26 mouse cellular contexts compared by ENCODE assay signal in genomic region chr7:130617591-130617990, GRCm38 (mm10). TPM values are rescaled to one million over a fixed set of nuclear protein-coding genes. Genes with fewer than 3 reads are reported as not detected.
DNase-seq lines count a peak whose midpoint lies in the region; ATAC-seq and TF ChIP-seq lines count a peak whose summit lies in the region.
"Had no signal": no experiment of that assay in that cellular context is flagged by ENCODE, and none has a peak within 500 bp of the region (broad histone marks: within the 10 kb centered on the region; RNA-seq: fewer than 3 reads in every experiment).

No protein-coding gene starts in this region.

- ATAC-seq in midbrain, postnatal 0 days (ENCODE audit: low FRiP score) = no peak
- no peak for ATAC-seq in midbrain, embryonic 14.5 days (ENCODE audit: low FRiP score, low TSS enrichment)
- ATAC-seq in midbrain, embryonic 15.5 days (replicated peaks) = no peak
- ATAC-seq: activated CD4-positive, CD25-positive, alpha-beta regulatory T cell, adult 4 months; CD4-positive, CD25-positive, alpha-beta regulatory T cell, adult 4 months; forebrain, embryonic 14.5 days; forebrain, embryonic 16.5 days; Patski had no signal

- no peak overlapping the region for H3K4me2 ChIP-seq in midbrain, postnatal 0 days (ENCODE audit: low read depth, low read length, poor library complexity, severe bottlenecking)
- no peak overlapping the region for H3K4me2 ChIP-seq in midbrain, embryonic 14.5 days (ENCODE audit: low read length)
- no peak overlapping the region for H3K4me2 ChIP-seq in midbrain, embryonic 15.5 days
- H3K4me2 ChIP-seq: embryonic facial prominence, embryonic 13.5 days; embryonic facial prominence, embryonic 15.5 days; forebrain, embryonic 12.5 days had no signal

- H3K4me3 ChIP-seq in midbrain, embryonic 10.5 days = no peak overlapping the region
- no peak overlapping the region for H3K4me3 ChIP-seq in midbrain, postnatal 0 days (ENCODE audit: low read depth, low read length)
- H3K4me3 ChIP-seq in midbrain, embryonic 14.5 days (replicated peaks; ENCODE audit: low read depth, low read length) = no peak overlapping the region
- no peak overlapping the region for H3K4me3 ChIP-seq in midbrain, embryonic 15.5 days
- H3K4me3 ChIP-seq: embryonic facial prominence, embryonic 13.5 days; embryonic facial prominence, embryonic 15.5 days; erythroblast, embryonic 14.5 days; forebrain, embryonic 10.5 days; forebrain, embryonic 12.5 days had no signal

- DNase-seq in midbrain, embryonic 10.5 days (ENCODE audit: low spot score) = no peak
- DNase-seq in midbrain, postnatal 0 days (ENCODE audit: low spot score) = no peak
- DNase-seq in midbrain, embryonic 14.5 days = peak; percentile 57
- DNase-seq in brain, embryonic 14.5 days (ENCODE audit: low read depth) = peak; percentile 45
- DNase-seq: adrenal gland, adult 8-10 months; adrenal gland, postnatal 14 days; adrenal gland, postnatal 36 days; B cell, adult 2 months; cerebellum, adult 11 months; cerebellum, adult 18-20 months; cerebellum, adult 8-10 months; cerebellum, adult 9-11 months; cerebellum, postnatal 36 days; embryo, embryonic 11 days had no signal

- no peak for TF ChIP-seq POLR2A in brain, embryonic 14.5 days (IDR thresholded peaks at IDR 0.05; ENCODE audit: borderline replicate concordance, extremely low read depth, insufficient read depth, insufficient read length, poor library complexity, severe bottlenecking)

- TF ChIP-seq CTCF in midbrain, postnatal 0 days (IDR thresholded peaks at IDR 0.05) = no peak
- TF ChIP-seq CTCF in brain, embryonic 14.5 days (IDR thresholded peaks at IDR 0.05; ENCODE audit: borderline replicate concordance, extremely low read depth, insufficient read depth, insufficient read length) = no peak

- peak overlapping the region; percentile 30 for H3K27ac ChIP-seq in midbrain, embryonic 10.5 days (replicated peaks)
- H3K27ac ChIP-seq in midbrain, postnatal 0 days (ENCODE audit: low read depth, low read length) = no peak overlapping the region
- no peak overlapping the region for H3K27ac ChIP-seq in midbrain, embryonic 14.5 days (replicated peaks; ENCODE audit: low read depth, low read length)
- no peak overlapping the region for H3K27ac ChIP-seq in midbrain, embryonic 15.5 days
- H3K27ac ChIP-seq: embryonic facial prominence, embryonic 13.5 days; embryonic facial prominence, embryonic 15.5 days; forebrain, embryonic 10.5 days; forebrain, embryonic 12.5 days had no signal

- WGBS in midbrain, embryonic 10.5 days = 81% methylated on average over 3 of the region's 3 CpGs
- WGBS in midbrain, postnatal 0 days = 40% methylated on average over 3 of the region's 3 CpGs
- WGBS in midbrain, embryonic 14.5 days = 27% methylated on average over 3 of the region's 3 CpGs
- 34% methylated on average over 3 of the region's 3 CpGs for WGBS in midbrain, embryonic 15.5 days

- H3K27me3 ChIP-seq in midbrain, embryonic 10.5 days (ENCODE audit: low read depth, poor library complexity, severe bottlenecking) = no peaks in the 10 kb centered on the region; the same call in 1 of the 2 replicates
- H3K27me3 ChIP-seq in midbrain, postnatal 0 days (ENCODE audit: insufficient read depth, low read length) = no peaks in the 10 kb centered on the region
- H3K27me3 ChIP-seq in midbrain, embryonic 14.5 days (ENCODE audit: control insufficient read depth, insufficient read depth, low read length) = no peaks in the 10 kb centered on the region
- H3K27me3 ChIP-seq in midbrain, embryonic 15.5 days (replicated peaks) = no peaks in the 10 kb centered on the region
- H3K27me3 ChIP-seq: embryonic facial prominence, embryonic 13.5 days; embryonic facial prominence, embryonic 15.5 days; forebrain, embryonic 12.5 days; Patski had no signal

- peaks cover 13% of the 10 kb centered on the region for H3K4me1 ChIP-seq in midbrain, embryonic 10.5 days
- H3K4me1 ChIP-seq in midbrain, postnatal 0 days (ENCODE audit: insufficient read depth, low read length) = no peaks in the 10 kb centered on the region
- no peaks in the 10 kb centered on the region for H3K4me1 ChIP-seq in midbrain, embryonic 14.5 days (ENCODE audit: control insufficient read depth, insufficient read depth, low read length)
- H3K4me1 ChIP-seq in midbrain, embryonic 15.5 days = no peaks in the 10 kb centered on the region
- H3K4me1 ChIP-seq: forebrain, embryonic 10.5 days had no signal

- no peaks in the 10 kb centered on the region for H3K36me3 ChIP-seq in midbrain, embryonic 10.5 days
- no peaks in the 10 kb centered on the region for H3K36me3 ChIP-seq in midbrain, postnatal 0 days (ENCODE audit: insufficient read depth, low read length)
- no peaks in the 10 kb centered on the region for H3K36me3 ChIP-seq in midbrain, embryonic 14.5 days (ENCODE audit: control insufficient read depth, insufficient read depth, low read length)
- H3K36me3 ChIP-seq in midbrain, embryonic 15.5 days (replicated peaks) = no peaks in the 10 kb centered on the region
- H3K36me3 ChIP-seq: embryonic facial prominence, embryonic 13.5 days; embryonic facial prominence, embryonic 15.5 days; forebrain, embryonic 10.5 days; forebrain, embryonic 12.5 days; G1E had no signal

- no peak overlapping the region for H3K9ac ChIP-seq in midbrain, postnatal 0 days (replicated peaks; ENCODE audit: low read length, poor library complexity, severe bottlenecking)
- no peak overlapping the region for H3K9ac ChIP-seq in midbrain, embryonic 14.5 days (replicated peaks; ENCODE audit: low read length)
- H3K9ac ChIP-seq in midbrain, embryonic 15.5 days = no peak overlapping the region
- H3K9ac ChIP-seq: embryonic facial prominence, embryonic 13.5 days; embryonic facial prominence, embryonic 15.5 days; forebrain, embryonic 12.5 days had no signal

- H3K9me3 ChIP-seq in midbrain, embryonic 10.5 days (replicated peaks) = no peaks in the 10 kb centered on the region
- H3K9me3 ChIP-seq in midbrain, postnatal 0 days (ENCODE audit: low read length) = no peaks in the 10 kb centered on the region
- H3K9me3 ChIP-seq in midbrain, embryonic 14.5 days (ENCODE audit: control insufficient read depth, low read length) = no peaks in the 10 kb centered on the region
- no peaks in the 10 kb centered on the region for H3K9me3 ChIP-seq in midbrain, embryonic 15.5 days
- H3K9me3 ChIP-seq: embryonic facial prominence, embryonic 13.5 days; embryonic facial prominence, embryonic 15.5 days; forebrain, embryonic 10.5 days; forebrain, embryonic 12.5 days had no signal

RNA-seq across cellular contexts. Expression of gene Tacc2, which starts 40.4 kb away (rescaled TPM):
- 40.9 and 47.7 TPM in 2 replicates for polyA plus RNA-seq in midbrain, embryonic 10.5 days (2016; fragmentation: Nextera tagmentation; extraction: Ambion mirVana)
- 49.9 and 54.8 TPM in 2 replicates for total RNA-seq in midbrain, postnatal 0 days (2014; rRNA removed)
- polyA plus RNA-seq in midbrain, postnatal 0 days (2015; fragmentation: Nextera tagmentation; extraction: Ambion mirVana) = 52.4 and 55.9 TPM in 2 replicates
- polyA plus RNA-seq in midbrain, embryonic 14.5 days (2014; fragmentation: Nextera tagmentation; extraction: Ambion mirVana) = 50.8 and 72.4 TPM in 2 replicates
- polyA plus RNA-seq in midbrain, embryonic 15.5 days (2015; fragmentation: Nextera tagmentation; extraction: Ambion mirVana) = 68.7 TPM in 2 replicates
- polyA plus RNA-seq in brain, embryonic 14.5 days (2012; rRNA removed) = 47.5 and 66.9 TPM in 2 replicates
- polyA plus RNA-seq: G1E had no signal

RNA-seq across cellular contexts. Expression of gene Nsmce4a, which starts 44.7 kb away (rescaled TPM):
- polyA plus RNA-seq in midbrain, embryonic 10.5 days (2016; fragmentation: Nextera tagmentation; extraction: Ambion mirVana) = 180 and 203 TPM in 2 replicates
- 38.7 and 46.1 TPM in 2 replicates for total RNA-seq in midbrain, postnatal 0 days (2014; rRNA removed)
- 67.7 and 67.9 TPM in 2 replicates for polyA plus RNA-seq in midbrain, postnatal 0 days (2015; fragmentation: Nextera tagmentation; extraction: Ambion mirVana)
- 99.1 and 114 TPM in 2 replicates for polyA plus RNA-seq in midbrain, embryonic 14.5 days (2014; fragmentation: Nextera tagmentation; extraction: Ambion mirVana)
- polyA plus RNA-seq in midbrain, embryonic 15.5 days (2015; fragmentation: Nextera tagmentation; extraction: Ambion mirVana) = 79.4 and 83.9 TPM in 2 replicates
- polyA plus RNA-seq in brain, embryonic 14.5 days (2012; rRNA removed) = 55.8 and 63.4 TPM in 2 replicates

Comparison
In these comparisons a context has a peak if more than half of its experiments do, and no peak if none do; other contexts are left out.
1. DNase-seq: peak in midbrain, embryonic 14.5 days (single experiment) and brain, embryonic 14.5 days (single experiment); none in midbrain, embryonic 10.5 days (single experiment) and midbrain, postnatal 0 days (single experiment).